Mouse (Mus musculus) adrenal gland (tissue): Measurements from ENCODE around the gene Vmn1r227.

Experiments used
- intact Hi-C: fragments of 180-260 bp; cut with DNase I; formaldehyde crosslinking; loops from one replicate; pipeline ENCODE4 v1.15.1; 2025
- long read RNA-seq, 2 experiments: library from polyadenylated mRNA; unstranded; transcript quantifications; one replicate each; pipeline ENCODE4 v2.0.0; 2020; ENCODE audit warnings: borderline replicate concordance in 1 of 2; ENCODE audit not compliant: insufficient replicate concordance in 1 of 2

Vmn1r227 gene
- long read RNA-seq, experiment 1: 0 reads
- long read RNA-seq, experiment 2: 0 reads

- intact Hi-C loops: no loop called here
Measured at GRCm38 (mm10) chr17:20729543-20729942, at the start of gene Vmn1r227. TSS of gene Vmn1r227 (plus strand) at chr17:20729843.

GRCm38 (mm10) chr17:20682543-20682942 is 47.1 kb upstream of the Vmn1r227 start, which contains the start of gene Vmn1r226:
TSS of gene Vmn1r226 (plus strand) at chr17:20682843.
- intact Hi-C loops: no loop called here

GRCm38 (mm10) chr17:20786057-20786456 is 56.4 kb downstream of the Vmn1r227 start, which contains the start of gene Vmn1r228:
TSS of gene Vmn1r228 (minus strand) at chr17:20786157.
- intact Hi-C loops: no loop called here
